Mouse (Mus musculus): ENCODE measurements at regions not wholly inside any gene's neighbourhood (a gene's known extent, or its start where the extent isn't known, plus 50 kb on each side); places are given as distances from the start of the nearest gene placed in this dataset.

GRCm38 (mm10) chr11:65373136-65373535 is 103.3 kb upstream of the Myocd start:
- no peak overlapping the region for H3K9ac ChIP-seq
- no peaks in the 10 kb centered on the region for H3K27me3 ChIP-seq (replicated peaks)
- no peak for ATAC-seq (ENCODE audit: low FRiP score, low read depth)
- H3K4me1 ChIP-seq: no peaks in the 10 kb centered on the region
- 92% methylated on average over 4 of the region's 4 CpGs for WGBS
- no peak overlapping the region for H3K4me3 ChIP-seq
- H3K4me2 ChIP-seq (replicated peaks): no peak overlapping the region
- no peaks in the 10 kb centered on the region for H3K36me3 ChIP-seq
- H3K27ac ChIP-seq: no peak overlapping the region
- H3K9me3 ChIP-seq: no peaks in the 10 kb centered on the region

GRCm38 (mm10) chr11:65372309-65372811 is 102.6 kb upstream of the Myocd start:
- no peak overlapping the region for H3K27ac ChIP-seq
- WGBS: 86% methylated on average over 9 of the region's 9 CpGs
- H3K4me1 ChIP-seq: no peaks in the 10 kb centered on the region
- no peaks in the 10 kb centered on the region for H3K36me3 ChIP-seq
- no peak for ATAC-seq (ENCODE audit: low FRiP score, low read depth)
- no peak overlapping the region for H3K4me2 ChIP-seq (replicated peaks)
- no peaks in the 10 kb centered on the region for H3K27me3 ChIP-seq (replicated peaks)
- no peak overlapping the region for H3K9ac ChIP-seq
- no peak overlapping the region for H3K4me3 ChIP-seq
- H3K9me3 ChIP-seq: no peaks in the 10 kb centered on the region

- Histone ChIP-seq H3K27me3 (replicated peaks) (no peaks in the 10 kb centered on the region), H3K4me2 (replicated peaks) (no peak overlapping the region), H3K4me3 (no peak overlapping the region), H3K9me3 (no peaks in the 10 kb centered on the region), H3K9ac (no peak overlapping the region), H3K27ac (no peak overlapping the region), H3K36me3 (no peaks in the 10 kb centered on the region), H3K4me1 (no peaks in the 10 kb centered on the region)
- no peak for ATAC-seq (ENCODE audit: low FRiP score, low read depth)
- WGBS: 69% methylated on average over 5 of the region's 5 CpGs
These were observed 98.0 kb upstream of the Myocd start for GRCm38 (mm10) chr11:65367825-65368224.

- no peak overlapping the region for H3K27ac ChIP-seq
- no peaks in the 10 kb centered on the region for H3K36me3 ChIP-seq
- H3K4me2 ChIP-seq (replicated peaks): no peak overlapping the region
- H3K4me3 ChIP-seq: no peak overlapping the region
- no peak overlapping the region for H3K9ac ChIP-seq
- no peak for ATAC-seq (ENCODE audit: low FRiP score, low read depth)
- H3K9me3 ChIP-seq: no peaks in the 10 kb centered on the region
- no peaks in the 10 kb centered on the region for H3K27me3 ChIP-seq (replicated peaks)
- no peaks in the 10 kb centered on the region for H3K4me1 ChIP-seq
- 64% methylated on average over 8 of the region's 8 CpGs for WGBS
These were observed 97.0 kb upstream of the Myocd start for GRCm38 (mm10) chr11:65366677-65367370.

- 65% methylated on average over 12 of the region's 12 CpGs for WGBS
- Histone ChIP-seq H3K9ac (no peak overlapping the region), H3K27ac (no peak overlapping the region), H3K27me3 (replicated peaks) (no peaks in the 10 kb centered on the region), H3K4me3 (no peak overlapping the region), H3K9me3 (no peaks in the 10 kb centered on the region), H3K4me2 (replicated peaks) (no peak overlapping the region), H3K4me1 (no peaks in the 10 kb centered on the region), H3K36me3 (no peaks in the 10 kb centered on the region)
- ATAC-seq (ENCODE audit: low FRiP score, low read depth): no peak
These were observed 96.2 kb upstream of the Myocd start for GRCm38 (mm10) chr11:65365751-65366559.

GRCm38 (mm10) chr11:65364910-65365309 is 95.1 kb upstream of the Myocd start:
- no peaks in the 10 kb centered on the region for H3K36me3 ChIP-seq
- H3K4me2 ChIP-seq (replicated peaks): no peak overlapping the region
- no peaks in the 10 kb centered on the region for H3K9me3 ChIP-seq
- H3K27ac ChIP-seq: no peak overlapping the region
- no peak for ATAC-seq (ENCODE audit: low FRiP score, low read depth)
- H3K4me1 ChIP-seq: no peaks in the 10 kb centered on the region
- H3K4me3 ChIP-seq: no peak overlapping the region
- H3K9ac ChIP-seq: no peak overlapping the region
- 83% methylated on average over 3 of the region's 3 CpGs for WGBS
- H3K27me3 ChIP-seq (replicated peaks): no peaks in the 10 kb centered on the region

GRCm38 (mm10) chr11:65363846-65364245 is 94.1 kb upstream of the Myocd start:
- Histone ChIP-seq H3K4me1 (no peaks in the 10 kb centered on the region), H3K27ac (no peak overlapping the region), H3K27me3 (replicated peaks) (no peaks in the 10 kb centered on the region), H3K9me3 (no peaks in the 10 kb centered on the region), H3K4me3 (no peak overlapping the region), H3K36me3 (no peaks in the 10 kb centered on the region), H3K9ac (no peak overlapping the region), H3K4me2 (replicated peaks) (no peak overlapping the region)
- no peak for ATAC-seq (ENCODE audit: low FRiP score, low read depth)
- 78% methylated on average over 3 of the region's 3 CpGs for WGBS

GRCm38 (mm10) chr11:65360729-65361128 is 90.9 kb upstream of the Myocd start:
- Histone ChIP-seq H3K4me1 (no peaks in the 10 kb centered on the region), H3K9me3 (no peaks in the 10 kb centered on the region), H3K9ac (no peak overlapping the region), H3K27me3 (replicated peaks) (no peaks in the 10 kb centered on the region), H3K4me3 (no peak overlapping the region), H3K27ac (no peak overlapping the region), H3K4me2 (replicated peaks) (no peak overlapping the region), H3K36me3 (no peaks in the 10 kb centered on the region)
- 94% methylated on average over 5 of the region's 5 CpGs for WGBS
- ATAC-seq (ENCODE audit: low FRiP score, low read depth): no peak

- no peaks in the 10 kb centered on the region for H3K27me3 ChIP-seq (replicated peaks)
- no peaks in the 10 kb centered on the region for H3K9me3 ChIP-seq
- H3K4me1 ChIP-seq: no peaks in the 10 kb centered on the region
- ATAC-seq (ENCODE audit: low FRiP score, low read depth): no peak
- no peak overlapping the region for H3K4me3 ChIP-seq
- no peak overlapping the region for H3K4me2 ChIP-seq (replicated peaks)
- no peak overlapping the region for H3K9ac ChIP-seq
- no peaks in the 10 kb centered on the region for H3K36me3 ChIP-seq
- WGBS: 87% methylated on average over 8 of the region's 8 CpGs
- H3K27ac ChIP-seq: no peak overlapping the region
These were observed 89.1 kb upstream of the Myocd start for GRCm38 (mm10) chr11:65358908-65359307.

- 43% methylated on average over 3 of the region's 3 CpGs for WGBS
- no peaks in the 10 kb centered on the region for H3K4me1 ChIP-seq
- H3K9ac ChIP-seq: no peak overlapping the region
- H3K4me2 ChIP-seq (replicated peaks): no peak overlapping the region
- no peak for ATAC-seq (ENCODE audit: low FRiP score, low read depth)
- H3K4me3 ChIP-seq: no peak overlapping the region
- no peaks in the 10 kb centered on the region for H3K9me3 ChIP-seq
- no peaks in the 10 kb centered on the region for H3K36me3 ChIP-seq
- H3K27me3 ChIP-seq (replicated peaks): no peaks in the 10 kb centered on the region
- H3K27ac ChIP-seq: no peak overlapping the region
These were observed 82.7 kb upstream of the Myocd start for GRCm38 (mm10) chr11:65352516-65352915.

- Histone ChIP-seq H3K27me3 (replicated peaks) (no peaks in the 10 kb centered on the region), H3K36me3 (no peaks in the 10 kb centered on the region), H3K4me2 (replicated peaks) (no peak overlapping the region), H3K4me1 (no peaks in the 10 kb centered on the region), H3K4me3 (no peak overlapping the region), H3K27ac (no peak overlapping the region), H3K9me3 (no peaks in the 10 kb centered on the region), H3K9ac (no peak overlapping the region)
- 61% methylated on average over 5 of the region's 5 CpGs for WGBS
- no peak for ATAC-seq (ENCODE audit: low FRiP score, low read depth)
These were observed 79.2 kb upstream of the Myocd start for GRCm38 (mm10) chr11:65349013-65349412.

GRCm38 (mm10) chr11:65341683-65342440 is 72.1 kb upstream of the Myocd start:
- Histone ChIP-seq H3K4me1 (no peaks in the 10 kb centered on the region), H3K27me3 (replicated peaks) (no peaks in the 10 kb centered on the region), H3K9me3 (no peaks in the 10 kb centered on the region), H3K4me2 (replicated peaks) (no peak overlapping the region), H3K9ac (no peak overlapping the region), H3K4me3 (no peak overlapping the region), H3K27ac (no peak overlapping the region), H3K36me3 (no peaks in the 10 kb centered on the region)
- no peak for ATAC-seq (ENCODE audit: low FRiP score, low read depth)
- 83% methylated on average over 8 of the region's 8 CpGs for WGBS
